Mouse (Mus musculus) embryonic facial prominence, embryonic 14.5 days (tissue): ENCODE measurements around the gene Cdk9. TPM values are rescaled to one million over a fixed set of nuclear protein-coding genes. Genes with fewer than 3 reads are reported as not detected.

ENCODE experiments used
- ATAC-seq: fragments of 200-750 bp; cut with Nextera tagmentation; 2 replicates; pipeline ENCODE4 v1.8.0; 2017; ENCODE audit warnings: low read depth, moderate number of reproducible peaks, moderate TSS enrichment
- DNase-seq: peaks from one replicate; pipeline ENCODE4 v3.0.0-alpha.2; 2015; ENCODE audit warnings: low spot score
- H3K27ac ChIP-seq: fragments of 300-500 bp; sonication (generic); replicated peaks from 2 replicates; pipeline ENCODE4 v1.5.1; 2014; ENCODE audit warnings: low read depth, mild to moderate bottlenecking, low read length, moderate library complexity
- H3K27me3 ChIP-seq: fragments of 300-500 bp; sonication (generic); replicated peaks from 2 replicates; pipeline ENCODE4 v1.6.1; 2014; ENCODE audit warnings: low read length; ENCODE audit not compliant: control insufficient read depth, insufficient read depth
- H3K36me3 ChIP-seq: fragments of 300-500 bp; sonication (generic); 2 replicates; pipeline ENCODE4 v1.6.1; 2014; ENCODE audit warnings: low read length, mixed read lengths; ENCODE audit not compliant: control insufficient read depth, insufficient read depth
- H3K4me1 ChIP-seq: fragments of 300-500 bp; sonication (generic); 2 replicates; pipeline ENCODE4 v1.6.1; 2014; ENCODE audit warnings: antibody characterized with exemption, low read length; ENCODE audit not compliant: control insufficient read depth, insufficient read depth
- H3K4me2 ChIP-seq: fragments of 300-500 bp; sonication (generic); 2 replicates; pipeline ENCODE4 v1.6.1; 2014; ENCODE audit warnings: low read depth, mild to moderate bottlenecking, low read length, moderate library complexity, mixed read lengths
- H3K4me3 ChIP-seq: fragments of 300-500 bp; sonication (generic); 2 replicates; pipeline ENCODE4 v1.5.1; 2014; ENCODE audit warnings: low read depth, mild to moderate bottlenecking, low read length
- H3K9ac ChIP-seq: fragments of 300-500 bp; sonication (generic); 2 replicates; pipeline ENCODE4 v1.6.1; 2014; ENCODE audit warnings: low read depth, mild to moderate bottlenecking, low read length, moderate library complexity, mixed read lengths
- H3K9me3 ChIP-seq: fragments of 300-500 bp; sonication (generic); 2 replicates; pipeline ENCODE4 v1.6.1; 2016; ENCODE audit warnings: low read length; ENCODE audit not compliant: control insufficient read depth
- WGBS: fragments of 180-500 bp; shearing (Covaris S2); extraction: QIAGEN DNeasy Blood & Tissue Kit; methylation state at CpG from one replicate; pipeline ENCODE4 v1.1.7; 2014; 5-methylcytosine and 5-hydroxymethylcytosine counted together
- polyA plus RNA-seq: library from polyadenylated mRNA; unstranded; fragments of >200 nt; fragmentation: Nextera tagmentation; extraction: Ambion mirVana; gene quantifications from 2 replicates; pipeline ENCODE4 v1.2.1, GENCODE M21; 2014

The Cdk9 gene
- polyA plus RNA-seq, 1 experiment from 2014 or later, result 67.4 TPM

DNA sequence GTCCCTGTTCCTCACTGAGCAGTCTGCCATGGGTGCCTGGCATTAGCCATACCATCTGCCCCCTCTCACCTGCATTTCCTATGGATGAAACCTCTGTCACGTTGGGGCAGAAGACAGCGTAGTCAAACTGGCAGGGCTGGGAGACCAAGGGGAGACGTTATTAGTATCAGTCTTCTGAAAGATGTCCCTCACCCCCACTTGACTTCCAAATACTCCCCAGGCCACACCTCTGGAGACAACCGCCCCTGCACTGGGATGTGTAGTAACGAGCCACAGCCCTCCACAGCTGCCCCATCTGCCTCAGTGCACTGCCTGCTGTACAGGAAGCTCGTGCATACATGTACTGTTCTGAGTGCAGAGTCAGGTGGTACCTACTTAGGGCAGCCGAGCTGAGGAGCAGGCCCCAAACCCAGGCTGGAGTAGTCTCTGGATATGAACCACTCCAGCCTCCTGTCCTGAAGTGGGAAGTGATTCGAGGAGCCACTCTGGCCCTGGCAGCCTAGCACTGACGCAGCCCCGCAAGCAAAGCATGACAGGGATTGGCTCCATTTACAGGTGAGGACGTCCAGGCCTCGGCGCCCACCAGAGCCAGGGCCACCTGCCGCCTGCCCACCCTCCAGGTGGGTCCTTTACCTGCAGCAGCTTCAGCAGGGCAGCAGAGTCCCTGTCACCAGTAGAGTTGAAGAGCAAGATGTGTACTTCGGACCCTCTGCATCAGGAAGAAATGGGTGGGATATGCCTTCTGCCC is 28.0 kb downstream of the Cdk9 start:
- Histone ChIP-seq H3K4me3 (no peak overlapping the region), H3K4me2 (no peak overlapping the region), H3K9me3 (no peaks in the 10 kb centered on the region), H3K36me3 (peaks cover 62% of the 10 kb centered on the region), H3K9ac (no peak overlapping the region), H3K4me1 (peaks cover 7% of the 10 kb centered on the region; the same call in 1 of the 2 replicates), H3K27ac (no peak overlapping the region), H3K27me3 (no peaks in the 10 kb centered on the region)
- ATAC-seq (no peak), DNase-seq (no peak)
- 89% methylated on average over 14 of the region's 15 CpGs for WGBS

DNA sequence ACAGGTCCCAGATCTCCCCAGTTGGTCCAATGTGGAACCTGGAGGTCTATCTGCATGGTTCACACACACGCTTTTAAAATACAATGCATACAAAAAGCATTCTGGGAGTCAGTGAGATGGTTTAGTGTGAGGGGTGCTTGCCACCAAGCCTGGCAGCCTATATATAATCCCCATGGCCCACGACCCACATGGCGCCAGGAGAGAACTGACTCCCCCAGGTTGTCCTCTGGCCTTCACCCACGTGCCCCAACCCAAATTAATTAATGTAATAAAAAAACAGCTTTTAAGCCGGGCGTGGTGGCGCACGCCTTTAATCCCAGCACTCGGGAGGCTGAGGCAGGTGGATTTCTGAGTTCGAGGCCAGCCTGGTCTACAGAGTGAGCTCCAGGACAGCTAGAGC is 29.2 kb downstream of the Cdk9 start:
- no peak overlapping the region for H3K4me3 ChIP-seq

DNA sequence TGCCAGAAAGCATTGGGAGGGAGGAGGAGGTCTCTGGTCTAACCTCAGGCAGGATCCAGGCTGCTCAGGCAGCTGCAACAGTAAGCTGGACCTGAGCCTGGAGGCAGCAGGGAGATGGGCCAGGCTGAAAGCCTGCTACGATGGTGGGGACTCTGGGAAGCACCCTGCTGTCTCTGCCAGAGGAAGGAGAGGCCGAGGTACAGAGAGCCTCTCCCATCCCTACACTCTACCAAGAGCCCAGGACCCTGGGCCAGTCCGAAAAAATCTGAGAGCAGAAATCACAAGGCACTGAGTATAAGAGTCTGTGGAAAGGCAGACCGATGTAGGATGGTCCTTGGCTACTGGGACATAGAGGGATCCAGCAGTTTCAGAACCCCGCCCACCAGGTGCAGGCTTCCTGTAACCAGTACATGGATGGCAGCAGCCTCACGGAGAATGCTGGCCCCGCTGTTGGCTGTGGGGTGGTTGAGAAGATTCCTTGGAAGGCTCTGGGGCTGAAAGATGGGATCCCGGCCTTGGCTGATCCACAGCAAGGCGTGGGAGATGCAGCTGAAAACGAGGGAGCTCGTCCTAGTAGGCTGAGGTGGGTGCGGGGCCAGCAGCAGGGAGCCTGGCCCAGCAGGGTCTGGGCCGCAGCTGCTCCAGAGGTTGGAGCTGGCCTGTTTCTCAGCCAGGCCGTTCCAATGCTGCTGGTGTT is 30.0 kb downstream of the Cdk9 start:
- Histone ChIP-seq H3K27me3 (no peaks in the 10 kb centered on the region), H3K4me1 (peaks cover 8% of the 10 kb centered on the region; the same call in 1 of the 2 replicates), H3K9me3 (no peaks in the 10 kb centered on the region), H3K4me3 (no peak overlapping the region), H3K4me2 (no peak overlapping the region), H3K36me3 (peaks cover 74% of the 10 kb centered on the region), H3K9ac (no peak overlapping the region), H3K27ac (no peak overlapping the region)
- WGBS, result 84% methylated on average over 14 of the region's 14 CpGs
- DNase-seq, result no peak
- ATAC-seq, result no peak

More for the DNA sequence above, 29.2 kb downstream of the Cdk9 start:
- Histone ChIP-seq H3K9ac (no peak overlapping the region), H3K9me3 (no peaks in the 10 kb centered on the region), H3K27me3 (no peaks in the 10 kb centered on the region), H3K27ac (no peak overlapping the region), H3K4me1 (peaks cover 8% of the 10 kb centered on the region; the same call in 1 of the 2 replicates), H3K36me3 (peaks cover 70% of the 10 kb centered on the region), H3K4me2 (no peak overlapping the region)
- 89% methylated on average over 10 of the region's 10 CpGs for WGBS
- DNase-seq (no peak), ATAC-seq (no peak)

DNA sequence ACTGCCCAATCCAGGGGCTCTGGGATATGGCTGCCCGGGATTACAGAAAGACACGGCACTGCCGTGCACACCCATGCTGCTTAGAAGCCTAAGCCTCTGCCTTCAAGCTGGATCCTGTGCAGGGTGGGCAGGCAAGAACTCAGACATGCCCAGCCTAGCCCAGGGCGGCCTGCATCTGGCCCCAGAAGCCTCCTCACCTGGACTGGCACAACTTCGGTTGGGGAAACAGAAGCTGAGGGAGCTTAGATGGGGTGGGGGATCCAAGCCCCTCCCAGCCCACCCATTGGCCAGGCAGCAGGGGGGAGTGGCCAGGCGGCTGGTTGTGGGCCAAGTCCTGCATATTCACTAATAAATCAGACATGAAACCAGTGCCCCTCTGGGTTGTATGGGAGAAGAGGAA is 31.1 kb downstream of the Cdk9 start:
- H3K36me3 ChIP-seq, result peaks cover 69% of the 10 kb centered on the region
- ATAC-seq (peak; percentile 47), DNase-seq (peak; percentile 62)
- peaks cover 8% of the 10 kb centered on the region; the same call in 1 of the 2 replicates for H3K4me1 ChIP-seq
- no peak overlapping the region for H3K9ac ChIP-seq
- no peak overlapping the region for H3K4me3 ChIP-seq
- no peak overlapping the region for H3K4me2 ChIP-seq
- 0 out of 2 replicates have a peak, but pooled peaks cover 3% of the 10 kb centered on the region for H3K9me3 ChIP-seq
- H3K27ac ChIP-seq, result no peak overlapping the region
- WGBS, result 59% methylated on average over 6 of the region's 6 CpGs
- H3K27me3 ChIP-seq, result no peaks in the 10 kb centered on the region

GRCm38 (mm10) chr2:32680961-32681650 is 31.8 kb downstream of the Cdk9 start:
- Histone ChIP-seq H3K27me3 (no peaks in the 10 kb centered on the region), H3K36me3 (peaks cover 65% of the 10 kb centered on the region), H3K4me3 (no peak overlapping the region), H3K27ac (peak overlapping the region; percentile 15; the same call in 1 of the 2 replicates), H3K9me3 (0 out of 2 replicates have a peak, but pooled peaks cover 3% of the 10 kb centered on the region), H3K4me2 (no peak overlapping the region), H3K4me1 (peaks cover 8% of the 10 kb centered on the region; the same call in 1 of the 2 replicates), H3K9ac (no peak overlapping the region)
- ATAC-seq, result no peak
- WGBS, result 88% methylated on average over 16 of the region's 19 CpGs
- DNase-seq, result no peak

- H3K9ac ChIP-seq, result no peak overlapping the region
- H3K27ac ChIP-seq, result peak overlapping the region; percentile 74
- H3K4me2 ChIP-seq, result no peak overlapping the region
- DNase-seq (peak; percentile 73), ATAC-seq (peak; percentile 62)
- H3K27me3 ChIP-seq, result no peaks in the 10 kb centered on the region
- 26% methylated on average over 7 of the region's 7 CpGs for WGBS
- H3K4me1 ChIP-seq, result peaks cover 8% of the 10 kb centered on the region; the same call in 1 of the 2 replicates
- H3K9me3 ChIP-seq, result 0 out of 2 replicates have a peak, but pooled peaks cover 3% of the 10 kb centered on the region
- peaks cover 65% of the 10 kb centered on the region for H3K36me3 ChIP-seq
- no peak overlapping the region for H3K4me3 ChIP-seq
Observed at GRCm38 (mm10) chr2:32680051-32680451, 32.8 kb downstream of the Cdk9 start.

- DNase-seq (no peak), ATAC-seq (no peak)
- no peak overlapping the region for H3K4me2 ChIP-seq
- H3K4me1 ChIP-seq, result peaks cover 8% of the 10 kb centered on the region; the same call in 1 of the 2 replicates
- 0 out of 2 replicates have a peak, but pooled peaks cover 3% of the 10 kb centered on the region for H3K9me3 ChIP-seq
- WGBS, result 93% methylated on average over 7 of the region's 7 CpGs
- H3K4me3 ChIP-seq, result no peak overlapping the region
- peaks cover 49% of the 10 kb centered on the region for H3K36me3 ChIP-seq
- no peak overlapping the region for H3K9ac ChIP-seq
- H3K27ac ChIP-seq, result no peak overlapping the region
- no peaks in the 10 kb centered on the region for H3K27me3 ChIP-seq
Observed at GRCm38 (mm10) chr2:32677683-32678082, 35.2 kb downstream of the Cdk9 start.

GRCm38 (mm10) chr2:32676821-32677220 is 36.1 kb downstream of the Cdk9 start:
- 95% methylated on average over 3 of the region's 3 CpGs for WGBS
- Histone ChIP-seq H3K27me3 (no peaks in the 10 kb centered on the region), H3K9ac (no peak overlapping the region), H3K36me3 (peaks cover 44% of the 10 kb centered on the region), H3K9me3 (0 out of 2 replicates have a peak, but pooled peaks cover 3% of the 10 kb centered on the region), H3K4me2 (no peak overlapping the region), H3K4me1 (peaks cover 8% of the 10 kb centered on the region; the same call in 1 of the 2 replicates), H3K27ac (no peak overlapping the region), H3K4me3 (no peak overlapping the region)
- ATAC-seq (no peak), DNase-seq (no peak)
